Mouse (Mus musculus) stomach, embryonic 14.5 days (tissue): ENCODE measurements at regions not wholly inside any gene's neighbourhood (a gene's known extent, or its start where the extent isn't known, plus 50 kb on each side); places are given as distances from the start of the nearest gene placed in this dataset.

ENCODE experiments used
- ATAC-seq: fragments of 200-750 bp; cut with Nextera tagmentation; 2 replicates; pipeline ENCODE4 v1.8.0; 2017; ENCODE audit warnings: low read depth, moderate TSS enrichment; ENCODE audit not compliant: insufficient number of reproducible peaks, insufficient read depth, low FRiP score
- H3K27ac ChIP-seq: fragments of 300-500 bp; sonication (generic); 2 replicates; pipeline ENCODE4 v1.5.1; 2014; ENCODE audit warnings: mild to moderate bottlenecking, low read length, moderate library complexity, mixed read lengths
- H3K27me3 ChIP-seq: fragments of 300-500 bp; sonication (generic); 2 replicates; pipeline ENCODE4 v1.6.1; 2014; ENCODE audit warnings: low read length, control low read depth, mixed read lengths; ENCODE audit not compliant: control insufficient read depth, insufficient read depth
- H3K36me3 ChIP-seq: fragments of 300-500 bp; sonication (generic); 2 replicates; pipeline ENCODE4 v1.6.1; 2014; ENCODE audit warnings: mild to moderate bottlenecking, control low read depth, low read length, moderate library complexity, mixed read lengths; ENCODE audit not compliant: control insufficient read depth, insufficient read depth
- H3K4me1 ChIP-seq: fragments of 300-500 bp; sonication (generic); 2 replicates; pipeline ENCODE4 v1.6.1; 2014; ENCODE audit warnings: low read length, control low read depth, mixed read lengths; ENCODE audit not compliant: control insufficient read depth, insufficient read depth
- H3K4me2 ChIP-seq: fragments of 300-500 bp; sonication (generic); replicated peaks from 2 replicates; pipeline ENCODE4 v1.6.1; 2014; ENCODE audit warnings: low read depth, low read length, control low read depth
- H3K4me3 ChIP-seq: fragments of 300-500 bp; sonication (generic); 2 replicates; pipeline ENCODE4 v1.5.1; 2014; ENCODE audit warnings: low read depth, low read length, control low read depth
- H3K9ac ChIP-seq: fragments of 300-500 bp; sonication (generic); replicated peaks from 2 replicates; pipeline ENCODE4 v1.6.1; 2014; ENCODE audit warnings: low read depth, mild to moderate bottlenecking, control low read depth, low read length, moderate library complexity, mixed read lengths
- H3K9me3 ChIP-seq: fragments of 300-500 bp; sonication (generic); 2 replicates; pipeline ENCODE4 v1.6.1; 2016; ENCODE audit warnings: low read depth, low read length, control low read depth; ENCODE audit not compliant: control insufficient read depth
- WGBS: fragments of 180-500 bp; shearing (Covaris S2); extraction: QIAGEN DNeasy Blood & Tissue Kit; methylation state at CpG from one replicate; pipeline ENCODE4 v1.1.7; 2014; 5-methylcytosine and 5-hydroxymethylcytosine counted together

- WGBS: 100% methylated on average over 1 of the region's 1 CpGs
- no peak for ATAC-seq
These were observed 442.4 kb downstream of the Ipmk start for GRCm38 (mm10) chr10:71789936-71790335.

GRCm38 (mm10) chr10:71798638-71799037 is 451.1 kb downstream of the Ipmk start:
- Histone ChIP-seq H3K9ac (no peak overlapping the region), H3K4me1 (no peaks in the 10 kb centered on the region), H3K36me3 (no peaks in the 10 kb centered on the region), H3K9me3 (no peaks in the 10 kb centered on the region), H3K27me3 (no peaks in the 10 kb centered on the region), H3K27ac (no peak overlapping the region), H3K4me3 (no peak overlapping the region), H3K4me2 (no peak overlapping the region)
- 82% methylated on average over 2 of the region's 2 CpGs for WGBS
- ATAC-seq: no peak

More at GRCm38 (mm10) chr10:71789936-71790335, 442.4 kb downstream of the Ipmk start:
- Histone ChIP-seq H3K4me1 (no peaks in the 10 kb centered on the region), H3K27ac (no peak overlapping the region), H3K36me3 (no peaks in the 10 kb centered on the region), H3K27me3 (no peaks in the 10 kb centered on the region), H3K9me3 (no peaks in the 10 kb centered on the region), H3K4me2 (no peak overlapping the region), H3K9ac (no peak overlapping the region), H3K4me3 (no peak overlapping the region)

- no peak overlapping the region for H3K4me3 ChIP-seq
- 74% methylated on average over 3 of the region's 3 CpGs for WGBS
- no peaks in the 10 kb centered on the region for H3K27me3 ChIP-seq
- no peak overlapping the region for H3K27ac ChIP-seq
- ATAC-seq: no peak
- H3K9ac ChIP-seq: no peak overlapping the region
- no peaks in the 10 kb centered on the region for H3K9me3 ChIP-seq
- no peaks in the 10 kb centered on the region for H3K36me3 ChIP-seq
- no peaks in the 10 kb centered on the region for H3K4me1 ChIP-seq
- H3K4me2 ChIP-seq: no peak overlapping the region
These were observed 454.9 kb downstream of the Ipmk start for GRCm38 (mm10) chr10:71802457-71802856.

- no peaks in the 10 kb centered on the region for H3K27me3 ChIP-seq
- H3K9ac ChIP-seq: no peak overlapping the region
- no peak overlapping the region for H3K4me2 ChIP-seq
- no peak overlapping the region for H3K4me3 ChIP-seq
- no peak for ATAC-seq
- WGBS: 72% methylated on average over 2 of the region's 2 CpGs
- no peaks in the 10 kb centered on the region for H3K4me1 ChIP-seq
- no peak overlapping the region for H3K27ac ChIP-seq
- no peaks in the 10 kb centered on the region for H3K36me3 ChIP-seq
- H3K9me3 ChIP-seq: no peaks in the 10 kb centered on the region
These were observed 485.1 kb downstream of the Ipmk start for GRCm38 (mm10) chr10:71832633-71833032.

GRCm38 (mm10) chr10:71835018-71835417 is 487.5 kb downstream of the Ipmk start:
- H3K4me2 ChIP-seq: no peak overlapping the region
- no peaks in the 10 kb centered on the region for H3K36me3 ChIP-seq
- no peak overlapping the region for H3K9ac ChIP-seq
- no peaks in the 10 kb centered on the region for H3K4me1 ChIP-seq
- H3K27ac ChIP-seq: no peak overlapping the region
- no peak overlapping the region for H3K4me3 ChIP-seq
- ATAC-seq: no peak
- H3K27me3 ChIP-seq: no peaks in the 10 kb centered on the region
- WGBS: 57% methylated on average over 1 of the region's 1 CpGs
- no peaks in the 10 kb centered on the region for H3K9me3 ChIP-seq

- H3K9me3 ChIP-seq: no peaks in the 10 kb centered on the region
- H3K9ac ChIP-seq: no peak overlapping the region
- no peak overlapping the region for H3K4me2 ChIP-seq
- no peak overlapping the region for H3K27ac ChIP-seq
- no peaks in the 10 kb centered on the region for H3K27me3 ChIP-seq
- WGBS: 70% methylated on average over 4 of the region's 4 CpGs
- ATAC-seq: no peak
- H3K36me3 ChIP-seq: no peaks in the 10 kb centered on the region
- no peaks in the 10 kb centered on the region for H3K4me1 ChIP-seq
- H3K4me3 ChIP-seq: no peak overlapping the region
These were observed 509.5 kb downstream of the Ipmk start for GRCm38 (mm10) chr10:71857089-71857488.

- H3K27me3 ChIP-seq: no peaks in the 10 kb centered on the region
- H3K4me1 ChIP-seq: no peaks in the 10 kb centered on the region
- no peak overlapping the region for H3K4me3 ChIP-seq
- ATAC-seq: peak; percentile 49; the same call in 1 of the 2 replicates
- H3K36me3 ChIP-seq: no peaks in the 10 kb centered on the region
- no peak overlapping the region for H3K27ac ChIP-seq
- 17% methylated on average over 8 of the region's 8 CpGs for WGBS
- H3K4me2 ChIP-seq: no peak overlapping the region
- H3K9me3 ChIP-seq: no peaks in the 10 kb centered on the region
- no peak overlapping the region for H3K9ac ChIP-seq
These were observed 510.0 kb downstream of the Ipmk start for GRCm38 (mm10) chr10:71857518-71857973.

- Histone ChIP-seq H3K27me3 (no peaks in the 10 kb centered on the region), H3K9me3 (no peaks in the 10 kb centered on the region), H3K4me1 (no peaks in the 10 kb centered on the region), H3K36me3 (no peaks in the 10 kb centered on the region), H3K4me2 (no peak overlapping the region), H3K27ac (no peak overlapping the region), H3K4me3 (no peak overlapping the region), H3K9ac (no peak overlapping the region)
- no peak for ATAC-seq
- WGBS: 50% methylated on average over 2 of the region's 2 CpGs
These were observed 546.2 kb downstream of the Ipmk start for GRCm38 (mm10) chr10:71893726-71894125.

GRCm38 (mm10) chr10:71905029-71905428 is 557.5 kb downstream of the Ipmk start:
- no peaks in the 10 kb centered on the region for H3K9me3 ChIP-seq
- no peaks in the 10 kb centered on the region for H3K4me1 ChIP-seq
- no peak overlapping the region for H3K4me2 ChIP-seq
- no peak for ATAC-seq
- H3K27me3 ChIP-seq: no peaks in the 10 kb centered on the region
- no peak overlapping the region for H3K27ac ChIP-seq
- no peak overlapping the region for H3K9ac ChIP-seq
- no peak overlapping the region for H3K4me3 ChIP-seq
- H3K36me3 ChIP-seq: no peaks in the 10 kb centered on the region
- WGBS: 84% methylated on average over 4 of the region's 4 CpGs
